Mouse (Mus musculus) c-Kit-negative CD71-positive TER-119-positive erythroid progenitor cells, embryonic 14.5 days (primary cell): ENCODE data around the gene Ncstn.

Experiments
- DNase-seq: peaks from one replicate; pipeline ENCODE4 v3.0.0-alpha.2; 2013; ENCODE audit warnings: low read depth, low spot score

Gene Ncstn

DNA sequence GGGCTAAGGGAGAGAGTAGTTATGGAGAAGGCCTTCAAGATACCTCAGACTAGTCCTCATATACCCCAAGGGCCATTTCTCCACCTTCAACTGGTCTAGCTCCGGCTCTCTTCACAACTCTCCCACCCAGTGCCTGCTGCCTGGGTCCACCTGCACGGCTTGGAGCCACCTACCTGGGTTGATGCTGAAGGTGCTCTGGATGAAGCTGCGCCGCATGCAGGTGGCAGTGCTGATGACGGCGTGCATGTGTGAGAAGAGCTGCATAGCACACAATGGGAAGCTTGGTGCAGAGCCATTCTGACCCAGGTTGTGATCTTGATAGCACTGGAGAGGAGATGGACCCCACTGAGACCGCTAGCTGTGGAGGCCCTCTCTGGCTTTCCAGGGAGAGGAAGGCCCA, 10.0 kb downstream of the Ncstn start:
- DNase-seq: no peak

DNA sequence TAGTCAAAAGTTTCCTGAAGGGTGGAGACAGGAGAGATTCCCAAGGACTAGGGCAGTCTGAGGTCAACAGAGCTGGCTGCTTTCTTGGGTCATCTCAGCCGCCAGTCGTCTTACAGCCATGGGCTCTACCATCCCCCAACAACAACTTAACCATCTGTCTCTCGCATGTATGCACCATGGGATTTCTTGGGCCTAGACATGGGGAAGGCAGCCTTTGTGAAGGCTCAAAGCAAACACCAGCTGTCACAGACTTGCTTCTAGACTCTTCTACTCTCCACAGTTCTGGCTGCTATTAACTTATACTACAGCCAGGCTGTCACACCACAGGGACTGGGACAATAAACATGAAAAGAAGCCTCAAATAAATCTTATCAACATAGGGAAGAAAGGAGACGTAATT, 11.0 kb downstream of the Ncstn start:
- no peak for DNase-seq

DNA sequence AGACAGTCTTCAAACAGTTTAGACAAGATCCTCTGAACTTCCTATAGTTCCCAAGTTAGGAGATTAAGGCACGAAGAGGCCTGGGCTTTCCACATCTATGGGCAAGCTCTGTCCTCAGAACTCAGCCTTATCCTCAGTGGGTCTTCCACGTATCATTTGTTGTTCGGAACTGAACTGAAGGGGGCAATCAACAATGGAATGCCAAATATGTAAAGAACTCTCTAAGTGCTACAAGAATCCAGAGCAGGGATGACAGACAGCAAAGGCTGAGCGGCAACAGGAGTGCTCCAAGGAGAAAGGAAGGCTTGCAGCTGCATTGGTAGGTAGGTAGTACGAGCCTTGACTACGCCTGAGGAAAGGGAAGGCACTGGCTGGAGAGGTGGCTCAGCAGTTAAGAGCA, 12.4 kb downstream of the Ncstn start:
- no peak for DNase-seq

DNA sequence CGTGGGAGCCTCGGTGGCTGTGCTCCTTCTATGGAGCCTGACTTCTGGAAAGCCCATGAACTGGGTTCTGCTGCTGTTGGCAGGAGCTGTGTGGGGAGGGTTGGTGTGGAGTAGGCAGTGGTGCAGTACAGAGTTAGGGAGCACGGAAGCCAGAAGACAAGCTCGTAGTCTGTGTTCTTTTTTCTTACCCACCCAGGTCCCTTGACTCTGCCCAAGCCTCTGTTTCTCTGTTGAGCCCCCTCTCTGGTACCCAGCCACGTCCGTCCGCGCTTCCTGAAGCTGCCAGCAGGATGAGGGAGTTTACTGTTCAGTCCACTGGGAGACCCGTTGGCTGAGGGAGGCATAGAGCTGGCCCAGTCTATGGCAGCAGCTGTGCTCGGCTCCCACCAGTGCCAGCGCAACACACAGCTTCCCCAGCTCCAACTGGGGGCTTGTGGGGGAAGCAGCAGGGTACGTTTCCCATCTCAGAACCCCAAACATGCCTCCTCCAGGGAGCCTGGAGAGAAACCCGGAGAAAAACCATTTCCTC, 17.9 kb downstream of the Ncstn start:
- DNase-seq: no peak

DNA sequence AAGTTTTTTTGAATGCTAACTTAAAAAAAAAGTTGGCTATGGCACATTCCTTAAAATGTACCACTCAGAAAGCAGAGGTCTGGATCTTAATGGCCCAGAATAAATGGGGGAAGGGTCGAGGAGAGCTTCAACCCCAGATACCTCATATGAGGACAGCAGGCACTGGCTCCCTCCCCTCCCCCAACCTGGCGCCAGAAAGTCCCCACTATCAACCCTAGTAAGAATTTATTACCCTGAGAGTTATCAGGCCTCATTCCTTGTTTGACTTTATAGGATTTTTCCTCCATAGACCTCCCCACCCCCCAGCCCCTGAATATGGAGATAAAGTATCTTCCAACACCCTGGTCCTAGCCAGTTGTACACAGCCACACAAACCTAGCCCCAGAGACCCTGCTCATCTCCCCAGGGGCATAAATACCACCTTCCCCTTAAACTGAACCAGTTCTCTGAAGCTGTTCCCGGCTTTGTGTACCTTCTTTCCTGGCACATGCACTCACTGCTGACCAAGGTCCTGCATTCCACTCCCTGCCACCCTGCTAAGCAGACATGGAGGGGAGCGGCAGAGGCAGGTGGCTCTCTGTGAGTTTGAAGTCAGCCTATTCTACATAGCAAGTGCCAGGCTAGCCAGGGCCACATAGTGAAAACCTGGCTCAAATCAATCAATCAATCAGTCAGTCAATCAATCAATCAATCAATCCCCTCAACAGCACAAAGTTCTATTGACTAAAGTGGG, 19.1 kb downstream of the Ncstn start:
- no peak for DNase-seq

DNA sequence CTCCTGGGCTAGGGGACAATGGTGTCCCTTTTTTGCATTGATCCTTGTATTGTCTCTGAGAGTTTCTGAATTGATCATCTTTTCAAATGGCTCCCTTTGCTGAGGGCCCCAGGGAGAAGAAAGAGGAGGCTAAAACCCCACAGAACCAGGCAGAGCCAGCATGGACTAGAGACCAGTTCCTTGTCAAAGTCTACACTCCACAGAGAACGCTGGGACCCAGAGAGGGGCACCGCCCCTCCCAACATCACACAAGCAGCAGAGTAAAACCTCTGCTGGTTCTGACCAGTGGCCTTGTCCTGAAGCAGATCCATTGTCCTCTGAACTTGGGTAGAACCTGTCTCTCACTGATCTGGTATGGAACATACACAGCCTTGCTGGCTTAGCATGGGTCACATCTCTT, 20.5 kb downstream of the Ncstn start:
- DNase-seq: no peak

DNA sequence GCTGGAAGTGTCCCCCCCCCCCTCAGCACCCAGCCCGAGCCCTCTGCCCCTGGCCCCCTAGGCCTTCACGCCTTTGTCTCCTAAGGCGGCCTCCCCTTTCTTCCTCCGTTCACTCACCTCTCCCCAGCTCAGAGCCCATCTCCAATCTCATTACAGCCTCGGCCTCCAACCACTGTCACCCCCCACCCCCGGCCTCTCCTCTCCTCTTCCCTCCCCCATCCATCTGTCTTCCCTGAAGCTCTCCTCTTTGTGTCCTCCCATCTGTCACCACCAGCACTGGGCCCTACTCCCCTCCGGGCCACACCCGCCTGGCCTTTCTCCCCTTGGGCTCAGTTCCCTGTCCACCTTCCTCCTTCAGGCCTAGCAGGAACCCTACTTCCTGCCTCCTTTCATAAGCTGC, 21.4 kb downstream of the Ncstn start:
- DNase-seq: no peak

DNA sequence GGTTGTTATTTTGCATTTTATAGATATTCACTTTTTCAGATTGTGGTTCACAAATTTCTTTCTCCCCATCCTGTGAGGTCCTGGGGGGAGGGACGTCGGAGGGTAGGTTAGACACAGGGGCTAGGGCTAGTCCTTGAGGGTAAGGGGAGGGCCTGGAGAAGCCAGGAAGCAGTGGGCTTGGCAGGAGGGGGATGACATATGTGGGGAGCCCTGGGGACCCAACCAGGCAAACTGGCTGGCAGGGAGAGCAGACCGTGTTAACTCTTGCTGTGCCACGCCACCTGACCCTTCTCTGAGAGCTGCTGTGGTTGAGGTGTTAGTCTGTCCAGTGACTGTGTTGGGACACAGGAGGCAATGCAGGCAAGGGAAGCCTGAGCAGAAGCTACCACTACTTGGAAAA, 21.9 kb downstream of the Ncstn start:
- DNase-seq: no peak

DNA sequence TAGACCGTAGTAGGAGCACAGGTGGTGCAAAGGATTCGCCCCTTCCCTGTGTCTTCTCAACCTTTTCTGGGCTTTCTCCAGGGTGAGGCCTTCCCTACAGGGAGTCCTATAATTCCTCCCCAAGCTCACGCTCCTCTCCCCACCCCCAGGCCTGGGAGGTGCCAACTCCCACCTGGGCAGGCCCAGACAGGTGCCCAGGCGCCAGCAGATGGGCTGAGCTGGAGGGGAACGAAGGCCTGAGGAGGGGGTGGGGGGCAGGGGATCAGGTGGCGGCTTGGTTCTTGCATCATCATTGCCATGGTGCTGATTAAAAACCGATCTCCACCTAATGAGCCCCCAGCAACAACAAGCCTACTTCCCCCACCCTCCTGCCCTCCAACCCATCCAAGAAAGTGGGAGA, 23.7 kb downstream of the Ncstn start:
- DNase-seq: no peak

DNA sequence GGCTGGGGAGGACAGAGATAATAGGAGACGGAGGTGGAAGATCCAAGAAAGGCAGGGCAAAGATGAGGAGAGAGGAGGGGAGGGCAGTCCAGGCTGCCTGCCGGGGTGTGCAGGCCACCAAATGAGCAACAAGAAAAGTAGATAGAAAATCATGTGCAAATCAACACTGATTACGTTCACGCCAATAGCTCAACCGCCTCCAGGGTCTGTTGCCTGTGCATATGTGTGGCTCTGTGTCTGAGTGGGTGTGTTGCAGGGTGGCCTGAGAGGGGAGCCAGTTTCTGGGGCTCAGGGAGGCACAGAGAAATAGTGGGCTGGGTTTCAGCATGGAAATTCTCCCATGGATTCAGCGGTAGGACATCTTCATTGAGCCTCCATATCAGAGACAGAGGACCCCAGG, 24.3 kb downstream of the Ncstn start:
- no peak for DNase-seq

DNA sequence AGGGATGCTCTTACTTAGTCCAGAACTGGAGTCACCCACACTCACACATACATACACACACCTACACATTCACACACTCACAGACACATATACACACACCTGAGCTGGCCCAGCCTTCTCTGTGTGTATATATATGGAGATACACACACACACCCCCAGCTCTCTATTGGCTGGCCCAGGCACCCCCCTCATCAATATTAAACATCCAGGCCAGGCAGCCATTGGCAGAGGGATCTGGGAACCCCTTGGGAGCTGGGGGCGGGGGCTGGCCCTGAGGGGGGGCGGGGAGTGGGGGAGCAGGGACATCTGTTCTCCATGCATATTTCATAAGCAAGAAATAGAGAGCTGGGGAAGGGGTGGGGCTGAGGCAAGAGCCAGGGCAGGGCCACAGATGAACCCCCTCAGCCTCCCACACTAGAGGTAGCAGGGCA, 25.1 kb downstream of the Ncstn start, which contains the start of gene Nhlh1:
Gene Nhlh1, minus strand, starts transcription at position 83 of the 431 bp plus-strand sequence.
- DNase-seq: no peak

DNA sequence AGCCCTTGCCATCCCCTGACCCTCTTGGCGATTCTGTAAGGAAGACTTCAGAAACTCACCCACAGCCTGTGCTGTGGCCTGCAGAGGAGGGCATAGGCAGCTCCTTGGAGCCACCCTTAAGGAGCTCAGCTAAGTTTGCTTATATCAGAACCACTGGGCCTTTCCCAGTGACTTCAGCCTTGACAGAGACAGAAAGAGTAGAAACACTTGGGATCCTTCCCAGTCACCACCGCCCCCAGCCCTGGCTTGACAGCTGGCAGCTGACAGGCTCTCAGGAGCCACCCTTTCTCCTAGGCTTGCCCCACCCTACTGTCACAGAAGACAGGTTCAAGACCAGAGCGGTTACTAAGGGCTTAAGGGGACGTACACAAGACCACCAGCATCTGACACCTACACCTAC, 26.3 kb downstream of the Ncstn start:
- no peak for DNase-seq

DNA sequence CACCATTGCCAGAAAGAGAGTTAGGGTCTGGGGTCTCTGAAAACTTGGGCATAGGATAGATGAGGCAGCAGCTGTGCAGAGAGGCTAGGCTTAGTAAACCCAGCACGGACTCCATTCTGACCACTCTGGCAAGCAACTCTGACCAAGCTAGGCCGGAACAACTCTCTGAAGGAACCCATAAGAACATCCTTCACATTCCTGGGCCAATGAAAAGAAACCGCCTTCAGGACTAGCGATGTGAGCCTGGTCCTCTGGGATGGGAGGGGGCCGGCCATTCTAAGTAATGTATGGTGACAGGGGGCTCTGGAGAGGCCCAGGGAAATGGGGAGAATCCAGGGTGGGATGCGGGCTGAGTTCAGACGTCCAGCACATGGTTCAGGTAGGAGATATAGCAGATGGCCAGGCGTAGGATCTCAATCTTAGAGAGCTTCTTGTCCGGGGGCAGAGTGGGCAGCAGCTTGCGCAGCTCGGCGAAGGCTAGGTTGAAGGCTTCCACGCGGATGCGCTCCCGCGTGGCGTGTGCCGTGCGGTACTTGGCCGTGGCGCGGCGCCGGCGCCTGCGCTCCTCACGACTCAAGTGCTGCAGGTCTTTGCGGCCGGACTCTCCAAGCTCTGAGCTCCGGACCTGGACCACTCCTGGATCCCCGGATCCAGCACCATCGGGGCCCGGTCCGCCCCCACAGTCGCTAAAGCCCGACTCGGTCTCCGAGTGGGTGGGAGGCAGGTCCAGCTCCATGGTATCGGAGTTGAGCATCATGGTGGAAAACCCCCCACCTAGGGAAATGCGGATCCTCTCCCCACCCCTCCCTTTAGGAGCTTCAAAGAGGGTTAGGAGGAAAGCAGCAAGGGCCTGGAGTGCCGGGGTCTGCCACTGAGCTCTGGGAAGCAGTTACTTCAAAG, 28.8 kb downstream of the Ncstn start:
- no peak for DNase-seq

DNA sequence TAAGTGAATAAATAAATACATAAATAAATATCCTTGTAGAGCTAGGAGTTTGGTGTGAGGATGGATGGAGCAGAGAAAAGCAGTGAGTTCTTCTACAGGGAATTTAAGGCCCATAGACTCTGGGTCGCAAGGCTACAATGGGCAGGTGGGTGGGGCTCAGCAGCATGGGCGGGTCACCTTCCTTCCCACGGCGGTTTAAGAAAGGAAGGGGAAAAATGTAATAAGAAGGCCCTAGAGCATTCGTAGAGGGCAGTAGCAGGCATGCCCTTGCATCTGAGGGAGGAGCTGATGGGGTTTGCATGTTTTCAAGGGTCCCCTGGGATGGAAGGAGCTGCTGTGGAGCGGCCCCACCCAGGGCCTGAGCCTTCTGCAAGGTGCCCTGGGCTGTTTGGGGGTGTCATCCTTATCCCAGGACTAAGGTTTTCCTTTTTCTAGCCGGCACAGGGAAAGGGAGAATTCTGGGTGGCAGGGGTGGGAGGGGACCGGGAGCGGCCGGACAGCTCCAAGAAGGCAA, 29.8 kb downstream of the Ncstn start:
- DNase-seq: no peak

DNA sequence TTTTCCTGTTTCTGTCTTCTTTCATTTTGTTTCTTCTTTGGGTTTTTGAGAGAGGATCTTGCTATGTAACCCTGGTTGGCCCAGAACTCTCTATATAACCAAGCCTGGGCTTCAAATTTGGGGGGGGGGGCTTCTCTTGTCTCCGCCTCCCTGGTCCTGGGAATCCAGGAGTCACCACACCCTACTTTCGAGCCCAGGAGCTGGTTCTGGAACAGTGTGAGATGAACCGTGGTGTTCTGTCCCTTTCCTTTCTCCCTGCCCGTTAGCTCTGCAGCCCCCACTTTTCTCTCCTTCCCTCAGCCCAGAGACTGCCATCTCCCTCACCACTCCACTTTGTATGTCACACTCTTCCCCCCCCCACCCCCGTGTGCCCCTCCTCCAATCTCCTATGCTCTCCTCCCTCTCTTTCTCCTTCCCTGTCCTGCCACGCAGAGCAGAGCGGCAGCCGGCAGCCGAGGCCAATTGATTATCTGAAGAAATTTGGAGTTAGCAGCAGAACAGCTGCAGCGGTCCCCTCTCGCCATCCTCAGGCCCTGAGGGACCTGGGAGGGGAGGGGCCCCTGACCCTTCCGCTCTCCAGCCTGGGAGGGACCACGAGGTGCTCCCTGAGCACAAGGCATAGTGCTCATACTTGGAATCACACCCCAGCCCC, 33.3 kb downstream of the Ncstn start:
- no peak for DNase-seq

DNA sequence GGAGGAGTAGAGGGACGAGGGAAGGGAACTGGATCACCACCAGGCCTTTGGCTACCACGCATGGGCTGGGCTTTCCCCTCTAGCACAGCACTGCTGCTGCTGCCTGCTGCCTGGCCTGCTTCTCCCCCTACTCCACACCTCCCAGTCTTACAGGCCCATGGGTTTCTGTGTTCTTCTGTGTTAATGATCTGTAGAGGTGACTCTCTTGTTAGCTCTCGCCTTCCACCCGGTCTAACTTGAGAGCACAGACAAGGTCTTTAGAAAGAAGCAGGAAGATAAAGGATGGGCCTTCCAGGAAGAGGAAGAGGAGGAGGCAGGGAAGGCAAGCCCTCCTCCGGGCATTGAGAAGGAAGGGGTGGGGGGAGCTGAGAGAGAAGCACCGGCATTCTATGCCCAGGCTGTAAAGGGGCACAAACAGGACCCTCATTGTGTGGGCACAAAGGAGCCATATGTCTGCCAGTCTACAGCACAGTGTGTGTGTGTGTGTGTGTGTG, 34.3 kb downstream of the Ncstn start:
- no peak for DNase-seq

DNA sequence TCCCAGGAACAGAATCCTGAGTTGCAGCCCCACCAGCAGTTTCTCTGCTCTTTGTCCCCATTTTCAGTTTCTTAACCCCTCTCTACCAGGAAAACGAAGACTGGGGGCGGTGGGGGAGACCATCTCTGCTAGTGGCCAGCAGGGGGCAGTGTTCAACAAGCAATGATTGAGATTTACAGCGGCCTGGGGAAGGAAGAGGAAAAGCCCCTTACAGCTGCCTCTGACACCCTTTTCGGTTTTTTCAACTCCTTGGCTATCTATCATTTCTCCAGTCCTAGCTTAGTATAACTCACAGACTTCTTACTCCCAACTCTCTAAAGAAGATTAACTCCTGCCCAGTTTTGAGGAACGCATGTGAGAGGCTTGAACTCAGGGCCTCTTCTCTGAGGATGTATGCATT, 35.7 kb downstream of the Ncstn start:
- DNase-seq: peak; percentile 33

DNA sequence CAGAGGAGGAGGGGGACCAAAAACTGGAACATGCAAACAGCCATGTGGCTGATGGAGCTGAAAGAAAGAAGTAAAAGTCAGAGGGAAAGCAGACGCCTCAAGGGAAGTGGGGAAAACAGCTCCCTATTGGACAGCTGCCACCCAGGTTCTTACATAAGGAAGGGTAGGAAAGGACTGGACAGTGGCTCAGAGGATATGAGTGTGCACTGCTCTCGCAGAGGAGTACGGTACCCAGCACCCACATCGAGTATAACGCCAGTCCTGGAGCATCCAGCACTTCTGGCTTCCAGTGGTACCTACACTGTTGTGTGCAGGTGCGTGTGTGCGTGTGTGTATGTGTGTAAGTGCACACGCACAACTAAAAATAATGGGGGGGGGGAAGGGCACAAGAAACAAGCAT, 36.2 kb downstream of the Ncstn start:
- no peak for DNase-seq

DNA sequence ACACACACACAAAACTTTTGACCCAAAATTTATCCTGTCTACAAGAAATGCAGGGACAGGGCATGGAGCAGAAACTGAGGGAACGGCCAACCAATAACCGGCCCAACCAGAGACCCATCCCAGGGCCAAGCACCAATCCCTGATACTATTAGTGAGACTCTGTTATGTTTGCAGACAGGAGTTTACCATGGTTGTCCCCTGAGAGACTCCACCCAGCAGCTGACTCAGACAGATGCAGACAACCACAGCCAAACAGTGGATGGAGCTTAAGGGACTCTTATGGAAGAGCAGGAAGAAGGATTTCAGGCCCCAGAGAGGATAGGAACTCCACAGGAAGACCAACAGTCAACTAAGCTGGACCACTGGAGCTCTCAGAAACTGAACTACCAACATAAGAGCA, 52.7 kb downstream of the Ncstn start:
- no peak for DNase-seq

DNA sequence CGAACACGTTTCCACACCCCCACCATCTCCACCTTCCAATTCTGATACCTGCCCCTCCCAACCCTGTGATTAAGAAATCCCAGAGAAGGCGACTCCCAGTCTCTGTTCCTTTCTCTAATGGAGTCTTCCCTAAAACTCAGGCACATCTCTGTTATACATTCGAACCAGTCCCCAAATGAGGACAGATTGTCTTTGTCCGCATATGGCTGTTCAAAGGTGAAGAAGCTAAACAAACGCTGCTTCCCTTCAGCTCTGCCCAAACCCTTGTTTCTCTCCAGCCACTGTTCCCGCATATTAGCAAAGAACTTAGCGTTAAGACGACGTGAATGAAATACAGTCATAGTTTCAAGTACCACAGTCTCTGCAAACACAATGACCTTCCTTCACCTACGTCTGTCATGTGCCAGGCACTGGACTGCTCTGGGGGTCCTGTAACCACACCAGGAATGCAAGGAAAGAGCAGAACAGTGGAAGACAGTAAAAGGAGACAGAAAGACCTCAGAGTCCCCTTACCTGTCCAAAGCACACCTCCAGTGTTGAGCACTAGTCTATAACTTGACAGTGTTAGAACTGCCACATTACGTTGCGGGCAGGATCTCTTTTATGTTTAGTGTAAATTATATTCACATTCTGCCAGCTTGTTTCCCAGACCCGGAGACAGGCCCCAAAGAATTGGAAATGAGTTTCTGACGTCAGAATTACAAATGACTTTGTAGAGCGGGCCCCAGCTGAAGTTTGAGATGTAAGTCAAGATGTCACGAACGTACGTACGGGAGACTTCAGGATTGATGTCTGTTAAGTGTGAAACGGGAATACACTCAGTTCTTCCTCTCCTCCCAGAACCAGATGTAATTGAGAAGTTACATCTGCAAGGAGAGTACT, 54.0 kb downstream of the Ncstn start, which contains the start of gene Vangl2:
Gene Vangl2, minus strand, starts transcription at position 51 of the 882 bp plus-strand sequence.
- DNase-seq: no peak

DNA sequence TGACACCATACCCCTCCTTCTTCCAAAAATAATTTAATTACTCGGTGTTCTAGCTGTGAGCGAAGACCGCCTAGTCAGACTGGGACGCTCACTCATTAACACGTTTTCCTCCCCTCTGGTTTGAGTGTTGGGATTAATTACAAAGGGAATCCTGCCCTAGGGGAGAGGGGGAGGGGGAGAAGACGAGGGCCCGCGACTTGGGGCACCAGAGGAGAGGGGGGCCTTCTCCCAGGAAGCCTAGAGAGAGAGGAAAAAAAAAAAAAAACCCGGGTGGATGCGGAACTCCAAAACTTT, 54.8 kb downstream of the Ncstn start:
- no peak for DNase-seq
